Mouse (Mus musculus) right cerebral cortex, postnatal 36 days (tissue): ENCODE results near the gene 1110051M20Rik.
"Not testable (repeated sequence)": the region's sequence is repeated elsewhere in the genome, so short reads cannot be mapped to it uniquely, and the experiment has no call there.

ENCODE experiments used
- DNase-seq, 2 experiments: peaks; one replicate each; pipeline ENCODE4 v3.0.0; 2022; ENCODE audit warnings: low spot score in 2 of 2, mixed read lengths in 1 of 2

Gene 1110051M20Rik

GRCm38 (mm10) chr2:91444286-91444892 is at the start of gene 1110051M20Rik:
Gene 1110051M20Rik (minus strand): TSS chr2:91444704.
- peak; percentile 83 to 86 for DNase-seq

GRCm38 (mm10) chr2:91493981-91494380 is 49.5 kb upstream of the 1110051M20Rik start:
- DNase-seq = no peak

GRCm38 (mm10) chr2:91492071-91492635 is 47.6 kb upstream of the 1110051M20Rik start:
- DNase-seq = no peak

- not testable (repeated sequence) for DNase-seq
These were observed 42.8 kb upstream of the 1110051M20Rik start for GRCm38 (mm10) chr2:91487295-91487694.

GRCm38 (mm10) chr2:91485256-91485655 is 40.8 kb upstream of the 1110051M20Rik start:
- DNase-seq = no peak

GRCm38 (mm10) chr2:91484698-91485097 is 40.2 kb upstream of the 1110051M20Rik start:
- DNase-seq = no peak

- DNase-seq = peak; percentile 43 to 60
These were observed 36.5 kb upstream of the 1110051M20Rik start for GRCm38 (mm10) chr2:91480805-91481514.

GRCm38 (mm10) chr2:91480399-91480801 is 35.9 kb upstream of the 1110051M20Rik start:
- DNase-seq = no peak

- no peak for DNase-seq
These were observed 32.3 kb upstream of the 1110051M20Rik start for GRCm38 (mm10) chr2:91476841-91477240.

- DNase-seq = no peak
These were observed 31.8 kb upstream of the 1110051M20Rik start for GRCm38 (mm10) chr2:91476251-91476661.

- DNase-seq = no peak
These were observed 31.3 kb upstream of the 1110051M20Rik start for GRCm38 (mm10) chr2:91475791-91476190.

GRCm38 (mm10) chr2:91474358-91474757 is 29.9 kb upstream of the 1110051M20Rik start:
- DNase-seq = no peak

- DNase-seq = peak; percentile 51 to 54
These were observed 25.6 kb upstream of the 1110051M20Rik start for GRCm38 (mm10) chr2:91470055-91470647.

GRCm38 (mm10) chr2:91467613-91468012 is 23.1 kb upstream of the 1110051M20Rik start:
- no peak for DNase-seq

- no peak for DNase-seq
These were observed 21.4 kb upstream of the 1110051M20Rik start for GRCm38 (mm10) chr2:91465934-91466333.

GRCm38 (mm10) chr2:91462681-91463080 is 18.2 kb upstream of the 1110051M20Rik start:
- DNase-seq = no peak

- no peak for DNase-seq
These were observed 17.7 kb upstream of the 1110051M20Rik start for GRCm38 (mm10) chr2:91462196-91462595.

- DNase-seq = no peak
These were observed 16.8 kb upstream of the 1110051M20Rik start for GRCm38 (mm10) chr2:91461341-91461740.

GRCm38 (mm10) chr2:91460771-91461170 is 16.3 kb upstream of the 1110051M20Rik start:
- DNase-seq = no peak

- DNase-seq = no peak
These were observed 15.6 kb upstream of the 1110051M20Rik start for GRCm38 (mm10) chr2:91460076-91460475.

GRCm38 (mm10) chr2:91458673-91459391 is 14.3 kb upstream of the 1110051M20Rik start:
- DNase-seq = peak in 1 of 2 experiments; percentile 26

GRCm38 (mm10) chr2:91458252-91458672 is 13.8 kb upstream of the 1110051M20Rik start:
- DNase-seq = no peak
